Mouse (Mus musculus): ENCODE data around the gene Kmt5a. TPM values are rescaled to one million over a fixed set of nuclear protein-coding genes. Genes with fewer than 3 reads are reported as not detected.

The Kmt5a gene
- polyA plus RNA-seq, 1 experiment = 76.5 TPM

DNA sequence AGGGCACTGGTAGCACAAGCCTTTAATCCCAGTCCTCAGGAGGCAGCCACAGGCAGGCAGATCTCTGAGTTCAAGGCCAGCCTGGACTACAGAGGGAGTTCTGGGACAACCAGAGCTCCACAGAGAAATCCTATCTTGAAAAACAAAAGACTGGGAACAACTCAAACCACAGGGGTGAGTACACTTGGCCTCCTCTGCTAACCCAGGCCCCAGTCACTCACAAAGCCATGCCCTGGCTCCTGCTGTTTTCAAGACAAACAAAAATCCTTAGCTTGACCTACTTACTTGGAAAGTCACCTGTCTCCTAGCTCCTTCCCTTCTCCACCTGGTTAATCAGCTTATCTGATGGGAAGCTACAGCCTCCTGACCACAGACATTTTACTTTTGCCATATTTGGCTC, 25.2 kb downstream of the Kmt5a start:
- Histone ChIP-seq H3K4me3 (ENCODE audit: control insufficient read depth, insufficient read depth, low read length) (no peak overlapping the region), H3K27me3 (ENCODE audit: control insufficient read depth, insufficient read depth, low read length) (no peaks in the 10 kb centered on the region), H3K27ac (ENCODE audit: control insufficient read depth, insufficient read depth, low read length) (no peak overlapping the region), H3K36me3 (ENCODE audit: control insufficient read depth, insufficient read depth, low read length) (peaks cover 53% of the 10 kb centered on the region), H3K4me1 (replicated peaks; ENCODE audit: control insufficient read depth, insufficient read depth, low read length) (no peaks in the 10 kb centered on the region)
- TF ChIP-seq CTCF (IDR thresholded peaks at IDR 0.05; ENCODE audit: borderline replicate concordance, control insufficient read depth, extremely low read depth, insufficient read depth, low read length, poor library complexity) = no peak
- no peak for TF ChIP-seq POLR2A (IDR thresholded peaks at IDR 0.05; ENCODE audit: control insufficient read depth, extremely low read depth, insufficient read depth, low read length, poor library complexity)
- no peak for DNase-seq

DNA sequence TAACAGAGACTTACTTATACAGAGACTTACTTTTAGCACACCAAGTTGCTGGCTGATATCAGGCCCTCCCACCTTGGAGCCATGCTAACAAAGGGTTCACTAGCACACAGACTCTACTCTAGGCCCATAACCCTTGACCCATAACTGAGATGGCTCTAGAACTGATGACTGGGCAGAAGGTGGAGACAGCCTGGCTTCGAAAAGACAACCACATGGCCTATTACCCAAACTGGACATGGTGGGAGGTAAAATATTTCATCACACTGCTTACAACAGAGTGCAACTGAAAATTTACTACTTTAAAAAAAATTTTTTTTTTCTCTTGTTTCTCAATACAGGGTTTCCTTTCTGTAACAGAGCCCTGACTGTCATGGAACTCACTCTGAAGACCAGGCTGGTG, 28.0 kb downstream of the Kmt5a start:
- WGBS = 91% methylated on average over 1 of the region's 1 CpGs
- no peak for TF ChIP-seq CTCF (IDR thresholded peaks at IDR 0.05; ENCODE audit: borderline replicate concordance, control insufficient read depth, extremely low read depth, insufficient read depth, low read length, poor library complexity)
- no peak for TF ChIP-seq POLR2A (IDR thresholded peaks at IDR 0.05; ENCODE audit: control insufficient read depth, extremely low read depth, insufficient read depth, low read length, poor library complexity)
- H3K4me1 ChIP-seq (replicated peaks; ENCODE audit: control insufficient read depth, insufficient read depth, low read length) = no peaks in the 10 kb centered on the region
- H3K4me3 ChIP-seq (ENCODE audit: control insufficient read depth, insufficient read depth, low read length) = no peak overlapping the region
- H3K36me3 ChIP-seq (ENCODE audit: control insufficient read depth, insufficient read depth, low read length) = peaks cover 26% of the 10 kb centered on the region
- no peak for DNase-seq
- H3K27ac ChIP-seq (ENCODE audit: control insufficient read depth, insufficient read depth, low read length) = no peak overlapping the region
- H3K27me3 ChIP-seq (ENCODE audit: control insufficient read depth, insufficient read depth, low read length) = no peaks in the 10 kb centered on the region

DNA sequence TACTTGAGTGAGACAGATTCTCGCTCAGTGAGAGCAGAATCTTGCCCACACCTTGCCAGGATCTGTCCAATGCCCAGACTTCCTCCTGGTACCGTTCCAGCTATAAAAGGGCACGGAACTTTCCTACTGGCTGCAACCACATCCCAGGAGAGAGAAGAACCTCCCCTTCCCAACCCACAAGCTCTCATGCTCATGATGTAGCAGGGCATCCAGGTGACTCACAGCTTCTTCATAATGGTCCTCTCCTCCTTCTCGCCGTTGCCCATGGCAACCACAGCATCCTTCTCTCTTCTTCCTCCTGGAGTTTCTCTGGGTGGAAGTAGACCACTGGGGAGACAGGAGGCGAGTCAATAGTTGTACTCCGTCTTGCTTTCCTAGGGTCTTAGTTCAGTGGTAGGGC, 28.6 kb downstream of the Kmt5a start:
- Histone ChIP-seq H3K27me3 (ENCODE audit: control insufficient read depth, insufficient read depth, low read length) (no peaks in the 10 kb centered on the region), H3K4me1 (replicated peaks; ENCODE audit: control insufficient read depth, insufficient read depth, low read length) (no peaks in the 10 kb centered on the region), H3K27ac (ENCODE audit: control insufficient read depth, insufficient read depth, low read length) (no peak overlapping the region), H3K4me3 (ENCODE audit: control insufficient read depth, insufficient read depth, low read length) (no peak overlapping the region), H3K36me3 (ENCODE audit: control insufficient read depth, insufficient read depth, low read length) (peaks cover 20% of the 10 kb centered on the region)
- no peak for DNase-seq
- TF ChIP-seq CTCF (IDR thresholded peaks at IDR 0.05; ENCODE audit: borderline replicate concordance, control insufficient read depth, extremely low read depth, insufficient read depth, low read length, poor library complexity) (no peak), POLR2A (IDR thresholded peaks at IDR 0.05; ENCODE audit: control insufficient read depth, extremely low read depth, insufficient read depth, low read length, poor library complexity) (no peak)
- WGBS = 97% methylated on average over 7 of the region's 7 CpGs

DNA sequence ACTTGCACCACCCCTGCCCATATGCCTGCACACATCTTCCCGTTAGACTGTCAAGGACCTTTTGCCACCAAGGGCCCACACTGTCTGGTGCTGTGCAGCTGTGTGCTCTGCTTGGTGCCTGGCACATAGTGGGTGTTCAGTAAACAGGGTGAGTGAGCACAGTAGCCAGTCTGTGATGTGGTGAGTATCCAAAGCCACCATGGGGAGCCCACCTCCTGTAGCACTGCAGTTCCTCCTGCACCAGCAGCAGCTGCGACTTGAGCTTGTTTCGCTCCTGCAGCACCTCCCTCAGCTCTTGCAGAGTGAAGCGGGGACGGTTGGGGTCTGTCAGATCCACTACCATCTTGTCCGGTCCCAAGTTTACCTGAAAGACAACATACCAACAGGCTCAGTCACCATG, 29.8 kb downstream of the Kmt5a start:
- no peak overlapping the region for H3K27ac ChIP-seq (ENCODE audit: control insufficient read depth, insufficient read depth, low read length)
- DNase-seq = peak; percentile 60
- peaks cover 16% of the 10 kb centered on the region for H3K36me3 ChIP-seq (ENCODE audit: control insufficient read depth, insufficient read depth, low read length)
- no peaks in the 10 kb centered on the region for H3K27me3 ChIP-seq (ENCODE audit: control insufficient read depth, insufficient read depth, low read length)
- TF ChIP-seq POLR2A (IDR thresholded peaks at IDR 0.05; ENCODE audit: control insufficient read depth, extremely low read depth, insufficient read depth, low read length, poor library complexity) (no peak), CTCF (IDR thresholded peaks at IDR 0.05; ENCODE audit: borderline replicate concordance, control insufficient read depth, extremely low read depth, insufficient read depth, low read length, poor library complexity) (no peak)
- no peak overlapping the region for H3K4me3 ChIP-seq (ENCODE audit: control insufficient read depth, insufficient read depth, low read length)
- no peaks in the 10 kb centered on the region for H3K4me1 ChIP-seq (replicated peaks; ENCODE audit: control insufficient read depth, insufficient read depth, low read length)
- 74% methylated on average over 6 of the region's 6 CpGs for WGBS

DNA sequence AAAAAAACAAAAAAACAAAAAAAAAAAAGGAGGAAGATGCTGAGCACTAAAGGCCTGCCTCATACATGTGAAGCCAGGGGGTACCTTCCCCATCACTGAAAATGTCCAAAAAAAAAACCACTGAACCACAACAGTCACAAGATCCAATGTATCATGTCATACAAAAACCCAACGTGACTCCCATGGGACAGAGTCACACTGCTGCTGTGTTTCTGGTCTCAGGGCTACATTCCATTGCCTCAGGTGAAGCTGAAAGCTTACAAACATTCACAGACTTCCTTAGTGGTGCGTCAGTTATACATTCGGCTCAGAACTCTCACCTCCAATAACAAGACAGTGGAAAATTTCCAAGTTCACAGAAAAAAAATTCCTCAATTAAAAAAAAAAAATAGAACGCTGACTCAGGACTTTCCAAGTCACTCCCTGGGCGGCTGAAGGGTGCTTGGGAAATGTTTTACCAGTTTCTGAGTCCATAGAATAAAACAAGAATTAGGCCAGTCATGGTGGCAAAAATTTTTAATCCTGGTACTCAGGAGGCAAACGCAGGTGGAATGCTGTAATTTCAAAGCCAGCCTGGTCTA, 31.0 kb downstream of the Kmt5a start:
- Histone ChIP-seq H3K4me1 (replicated peaks; ENCODE audit: control insufficient read depth, insufficient read depth, low read length) (peaks cover 7% of the 10 kb centered on the region), H3K27ac (ENCODE audit: control insufficient read depth, insufficient read depth, low read length) (no peak overlapping the region), H3K4me3 (ENCODE audit: control insufficient read depth, insufficient read depth, low read length) (no peak overlapping the region), H3K36me3 (ENCODE audit: control insufficient read depth, insufficient read depth, low read length) (peaks cover 16% of the 10 kb centered on the region), H3K27me3 (ENCODE audit: control insufficient read depth, insufficient read depth, low read length) (no peaks in the 10 kb centered on the region)
- WGBS = 81% methylated on average over 6 of the region's 6 CpGs
- no peak for DNase-seq
- TF ChIP-seq CTCF (IDR thresholded peaks at IDR 0.05; ENCODE audit: borderline replicate concordance, control insufficient read depth, extremely low read depth, insufficient read depth, low read length, poor library complexity) = no peak
- TF ChIP-seq POLR2A (IDR thresholded peaks at IDR 0.05; ENCODE audit: control insufficient read depth, extremely low read depth, insufficient read depth, low read length, poor library complexity) = no peak

DNA sequence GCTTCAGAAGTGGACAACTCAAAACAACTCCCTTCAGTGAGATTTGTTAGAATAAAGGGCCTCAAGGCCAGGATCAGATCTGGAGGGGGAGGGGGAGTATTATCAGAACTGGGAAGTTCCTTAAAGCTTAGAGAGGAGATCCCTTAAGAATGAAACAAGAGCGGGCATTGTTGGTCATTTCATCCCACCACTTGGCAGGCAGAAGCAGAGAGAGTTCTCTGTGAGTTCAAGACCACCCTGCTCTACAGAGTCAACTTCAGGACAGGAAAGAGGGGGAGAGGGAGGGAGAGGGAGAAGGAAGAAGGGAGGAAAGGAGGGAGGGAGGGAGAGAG, 39.1 kb downstream of the Kmt5a start:
- H3K4me1 ChIP-seq (replicated peaks; ENCODE audit: control insufficient read depth, insufficient read depth, low read length) = peaks cover 39% of the 10 kb centered on the region
- WGBS = 84% methylated on average over 1 of the region's 1 CpGs
- no peak overlapping the region for H3K4me3 ChIP-seq (ENCODE audit: control insufficient read depth, insufficient read depth, low read length)
- peak overlapping the region; percentile 50; the same call in 1 of the 2 replicates for H3K27ac ChIP-seq (ENCODE audit: control insufficient read depth, insufficient read depth, low read length)
- no peaks in the 10 kb centered on the region for H3K36me3 ChIP-seq (ENCODE audit: control insufficient read depth, insufficient read depth, low read length)
- H3K27me3 ChIP-seq (ENCODE audit: control insufficient read depth, insufficient read depth, low read length) = no peaks in the 10 kb centered on the region
- no peak for DNase-seq
- TF ChIP-seq POLR2A (IDR thresholded peaks at IDR 0.05; ENCODE audit: control insufficient read depth, extremely low read depth, insufficient read depth, low read length, poor library complexity) = no peak
- TF ChIP-seq CTCF (IDR thresholded peaks at IDR 0.05; ENCODE audit: borderline replicate concordance, control insufficient read depth, extremely low read depth, insufficient read depth, low read length, poor library complexity) = no peak

DNA sequence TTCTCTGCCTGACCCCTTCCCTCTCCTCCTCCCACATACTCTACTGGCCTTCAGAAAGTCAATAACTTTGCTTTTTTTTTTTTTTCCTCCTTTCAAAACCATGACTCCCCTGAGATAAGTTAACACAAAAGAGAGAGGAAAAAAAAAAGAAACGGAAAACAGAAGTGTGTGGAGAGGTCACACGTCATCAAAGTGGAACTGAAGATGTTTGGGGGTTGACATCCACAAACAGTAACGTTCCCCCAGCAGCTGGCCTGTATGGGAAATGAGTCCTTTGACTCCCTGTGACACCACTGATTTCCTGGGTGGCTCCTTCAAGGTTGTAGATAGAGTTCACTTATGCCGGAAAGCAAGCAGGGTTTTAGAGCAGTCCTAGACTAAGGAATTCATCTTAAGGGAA, 40.4 kb downstream of the Kmt5a start:
- no peaks in the 10 kb centered on the region for H3K36me3 ChIP-seq (ENCODE audit: control insufficient read depth, insufficient read depth, low read length)
- H3K27me3 ChIP-seq (ENCODE audit: control insufficient read depth, insufficient read depth, low read length) = no peaks in the 10 kb centered on the region
- H3K27ac ChIP-seq (ENCODE audit: control insufficient read depth, insufficient read depth, low read length) = peak overlapping the region; percentile 55
- peaks cover 43% of the 10 kb centered on the region for H3K4me1 ChIP-seq (replicated peaks; ENCODE audit: control insufficient read depth, insufficient read depth, low read length)
- TF ChIP-seq CTCF (IDR thresholded peaks at IDR 0.05; ENCODE audit: borderline replicate concordance, control insufficient read depth, extremely low read depth, insufficient read depth, low read length, poor library complexity) (no peak), POLR2A (IDR thresholded peaks at IDR 0.05; ENCODE audit: control insufficient read depth, extremely low read depth, insufficient read depth, low read length, poor library complexity) (no peak)
- H3K4me3 ChIP-seq (ENCODE audit: control insufficient read depth, insufficient read depth, low read length) = no peak overlapping the region
- WGBS = 24% methylated on average over 4 of the region's 4 CpGs
- no peak for DNase-seq
